In genomic region chr19:5490898-5491708, GRCm38 (mm10) we compare ENCODE assay signal across 8 mouse cellular contexts. TPM values are rescaled to one million over a fixed set of nuclear protein-coding genes. Genes with fewer than 3 reads are reported as not detected.
DNase-seq lines count a peak whose midpoint lies in the region; ATAC-seq and TF ChIP-seq lines count a peak whose summit lies in the region.

No protein-coding gene starts in this region.

- H3K4me3 ChIP-seq in C2C12 (ENCODE audit: insufficient read depth, poor library complexity, severe bottlenecking): peak overlapping the region; percentile 98
- H3K4me3 ChIP-seq in bone marrow, adult 2 months (replicated peaks; ENCODE audit: control insufficient read depth, low read depth, low read length): peak overlapping the region; percentile 91
- H3K4me3 ChIP-seq in forebrain, embryonic 10.5 days: peak overlapping the region; percentile 99
- peak overlapping the region; percentile 96 for H3K4me3 ChIP-seq in heart, embryonic 15.5 days
- peak overlapping the region; percentile 81 to 91 for H3K4me3 ChIP-seq in liver, embryonic 14.5 days (ENCODE audit: insufficient read depth in 1 of 2, low read depth in 2 of 2, low read length in 2 of 2)
- peak overlapping the region; percentile 96 for H3K4me3 ChIP-seq in stomach, embryonic 16.5 days (replicated peaks; ENCODE audit: low read length)

- peaks cover 47% of the 10 kb centered on the region for H3K36me3 ChIP-seq in C2C12 (ENCODE audit: control insufficient read depth, insufficient read depth)
- H3K36me3 ChIP-seq in forebrain, embryonic 10.5 days (replicated peaks): peaks cover 47% of the 10 kb centered on the region
- peaks cover 37% of the 10 kb centered on the region for H3K36me3 ChIP-seq in heart, embryonic 15.5 days
- peaks cover 38% of the 10 kb centered on the region for H3K36me3 ChIP-seq in liver, embryonic 14.5 days (replicated peaks; ENCODE audit: control insufficient read depth, insufficient read depth, low read depth)
- peaks cover 6% of the 10 kb centered on the region; the same call in 1 of the 2 replicates for H3K36me3 ChIP-seq in stomach, embryonic 16.5 days (ENCODE audit: control insufficient read depth, insufficient read depth, low read length)

- H3K9ac ChIP-seq in heart, embryonic 15.5 days: peak overlapping the region; percentile 97
- peak overlapping the region; percentile 86 for H3K9ac ChIP-seq in liver, embryonic 14.5 days (replicated peaks)
- H3K9ac ChIP-seq in stomach, embryonic 16.5 days (ENCODE audit: low read length): peak overlapping the region; percentile 97

- no peak for TF ChIP-seq EP300 in liver, embryonic 14.5 days (IDR thresholded peaks at IDR 0.05; ENCODE audit: low read depth)

- H3K79me2 ChIP-seq in C2C12 (ENCODE audit: control insufficient read depth, insufficient read depth): peaks cover 63% of the 10 kb centered on the region

- peaks cover 39% of the 10 kb centered on the region for H3K79me3 ChIP-seq in C2C12 (ENCODE audit: low read depth)

- peak overlapping the region; percentile 80 for H3ac ChIP-seq in C2C12 (ENCODE audit: control insufficient read depth, insufficient read length, low read depth)

- H3K4me1 ChIP-seq in bone marrow, adult 2 months (ENCODE audit: control insufficient read depth, insufficient read depth, low read length): peaks cover 2% of the 10 kb centered on the region; the same call in 1 of the 2 replicates
- H3K4me1 ChIP-seq in forebrain, embryonic 10.5 days: peaks cover 59% of the 10 kb centered on the region
- H3K4me1 ChIP-seq in heart, embryonic 15.5 days (replicated peaks): peaks cover 45% of the 10 kb centered on the region
- peaks cover 19 to 24% of the 10 kb centered on the region in 2 experiments for H3K4me1 ChIP-seq in liver, embryonic 14.5 days (replicated peaks; ENCODE audit: control insufficient read depth in 2 of 2, insufficient read depth in 2 of 2, low read length in 1 of 2)
- peaks cover 28% of the 10 kb centered on the region for H3K4me1 ChIP-seq in stomach, embryonic 16.5 days (ENCODE audit: control insufficient read depth, insufficient read depth, low read length)

- H3K27me3 ChIP-seq in C2C12 (ENCODE audit: control insufficient read depth, insufficient read depth, insufficient read length): no peaks in the 10 kb centered on the region
- H3K27me3 ChIP-seq in forebrain, embryonic 10.5 days (ENCODE audit: poor library complexity, severe bottlenecking): no peaks in the 10 kb centered on the region
- no peaks in the 10 kb centered on the region for H3K27me3 ChIP-seq in heart, embryonic 15.5 days
- H3K27me3 ChIP-seq in liver, embryonic 14.5 days (ENCODE audit: control insufficient read depth, insufficient read depth, low read length): no peaks in the 10 kb centered on the region
- H3K27me3 ChIP-seq in stomach, embryonic 16.5 days (ENCODE audit: control insufficient read depth, insufficient read depth, low read length): no peaks in the 10 kb centered on the region

- TF ChIP-seq POLR2A in bone marrow, adult 2 months (IDR thresholded peaks at IDR 0.05; ENCODE audit: borderline replicate concordance, control insufficient read depth, low read depth, low read length): peak; percentile 79; the same call in 1 of the 2 replicates

- no peak for TF ChIP-seq CTCF in C2C12 (IDR thresholded peaks at IDR 0.05; ENCODE audit: control insufficient read depth, insufficient read depth, insufficient read length)
- no peak for TF ChIP-seq CTCF in bone marrow, adult 2 months (IDR thresholded peaks at IDR 0.05; ENCODE audit: control insufficient read depth, insufficient read depth, low read length)
- 0 out of 2 replicates have a peak, but pooled peaks have one; percentile 1 for TF ChIP-seq CTCF in liver, embryonic 14.5 days (IDR thresholded peaks at IDR 0.05; ENCODE audit: low read depth)

- ATAC-seq in heart, embryonic 15.5 days (replicated peaks; ENCODE audit: insufficient number of reproducible peaks, insufficient read depth, low FRiP score, low read depth): 0 out of 2 replicates have a peak, but pooled peaks have one; percentile 8
- ATAC-seq in liver, embryonic 14.5 days (ENCODE audit: insufficient read depth): peak; percentile 38
- ATAC-seq in stomach, embryonic 16.5 days (ENCODE audit: insufficient read depth, low FRiP score): peak; percentile 4; the same call in 1 of the 2 replicates

- WGBS in bone marrow, adult 2 months: under 1% methylated on average over 59 of the region's 59 CpGs
- under 1% methylated on average over 59 of the region's 59 CpGs for WGBS in forebrain, embryonic 10.5 days
- WGBS in heart, embryonic 15.5 days: under 1% methylated on average over 59 of the region's 59 CpGs
- WGBS in liver, embryonic 14.5 days (ENCODE audit: insufficient replicate concordance): under 1% methylated on average over 59 of the region's 59 CpGs
- under 1% methylated on average over 59 of the region's 59 CpGs for WGBS in stomach, embryonic 16.5 days

- H3K4me2 ChIP-seq in heart, embryonic 15.5 days: peak overlapping the region; percentile 86
- peak overlapping the region; percentile 99 for H3K4me2 ChIP-seq in liver, embryonic 14.5 days (ENCODE audit: low read depth)
- H3K4me2 ChIP-seq in stomach, embryonic 16.5 days (ENCODE audit: low read depth, low read length): peak overlapping the region; percentile 86

- peak; percentile 82 for DNase-seq in forebrain, embryonic 10.5 days (ENCODE audit: extremely low spot score, low spot score)
- DNase-seq in kidney, postnatal 25 days: peak; percentile 90 to 94
- peak in 2 of 3 experiments; percentile 70 to 78 for DNase-seq in liver, embryonic 14.5 days (ENCODE audit: low read depth in 3 of 3, low spot score in 3 of 3)
- peak; percentile 79 for DNase-seq in neural tube, embryonic 10.5 days (ENCODE audit: extremely low spot score, low spot score)

- H3K27ac ChIP-seq in bone marrow, adult 2 months (ENCODE audit: control insufficient read depth, insufficient read depth, low read depth, low read length, poor library complexity): peak overlapping the region; percentile 97
- peak overlapping the region; percentile 99 for H3K27ac ChIP-seq in forebrain, embryonic 10.5 days
- H3K27ac ChIP-seq in heart, embryonic 15.5 days: peak overlapping the region; percentile 100
- H3K27ac ChIP-seq in liver, embryonic 14.5 days: peak overlapping the region; percentile 91
- H3K27ac ChIP-seq in stomach, embryonic 16.5 days (ENCODE audit: low read length): peak overlapping the region; percentile 100

- no peaks in the 10 kb centered on the region for H3K9me3 ChIP-seq in forebrain, embryonic 10.5 days
- H3K9me3 ChIP-seq in heart, embryonic 15.5 days (replicated peaks): no peaks in the 10 kb centered on the region
- no peaks in the 10 kb centered on the region for H3K9me3 ChIP-seq in liver, embryonic 14.5 days (ENCODE audit: control insufficient read depth, low read length)
- no peaks in the 10 kb centered on the region for H3K9me3 ChIP-seq in stomach, embryonic 16.5 days (replicated peaks; ENCODE audit: control insufficient read depth, low read length)

RNA-seq across cellular contexts. Expression of gene Cfl1, which starts 0.8 kb away (rescaled TPM):
- 2,315 TPM for polyA plus RNA-seq in C2C12 (2012; fragmentation: generic; extraction: Trizol)
- 441 and 478 TPM in 2 replicates for polyA plus RNA-seq in bone marrow, adult 2 months (2011; ENCODE audit: insufficient read depth, insufficient read length, low replicate concordance, missing spikeins)
- polyA plus RNA-seq in forebrain, embryonic 10.5 days (2016; fragmentation: Nextera tagmentation; extraction: Ambion mirVana): 2,991 and 3,010 TPM in 2 replicates
- 1,578 and 1,766 TPM in 2 replicates for polyA plus RNA-seq in heart, embryonic 15.5 days (2015; fragmentation: Nextera tagmentation; extraction: Ambion mirVana)
- 432 and 443 TPM in 2 replicates for polyA plus RNA-seq in liver, embryonic 14.5 days (2012; rRNA removed)
- polyA plus RNA-seq in liver, embryonic 14.5 days (2014; fragmentation: Nextera tagmentation; extraction: Ambion mirVana): 1,304 and 1,332 TPM in 2 replicates
- polyA plus RNA-seq in stomach, embryonic 16.5 days (2015; fragmentation: Nextera tagmentation; extraction: Ambion mirVana): 2,233 and 2,288 TPM in 2 replicates

RNA-seq across cellular contexts. Expression of gene Mus81, which starts 2.9 kb away (rescaled TPM):
- 50.3 TPM for polyA plus RNA-seq in C2C12 (2012; fragmentation: generic; extraction: Trizol)
- polyA plus RNA-seq in bone marrow, adult 2 months (2011; ENCODE audit: insufficient read depth, insufficient read length, low replicate concordance, missing spikeins): 43.1 and 55.9 TPM in 2 replicates
- polyA plus RNA-seq in forebrain, embryonic 10.5 days (2016; fragmentation: Nextera tagmentation; extraction: Ambion mirVana): 40.9 and 42.9 TPM in 2 replicates
- polyA plus RNA-seq in heart, embryonic 15.5 days (2015; fragmentation: Nextera tagmentation; extraction: Ambion mirVana): 33.8 and 48.7 TPM in 2 replicates
- 11.3 and 11.4 TPM in 2 replicates for polyA plus RNA-seq in liver, embryonic 14.5 days (2012; rRNA removed)
- polyA plus RNA-seq in liver, embryonic 14.5 days (2014; fragmentation: Nextera tagmentation; extraction: Ambion mirVana): 13.8 and 15.6 TPM in 2 replicates
- polyA plus RNA-seq in stomach, embryonic 16.5 days (2015; fragmentation: Nextera tagmentation; extraction: Ambion mirVana): 36.5 and 37.6 TPM in 2 replicates

RNA-seq across cellular contexts. Expression of gene 1700020D05Rik, which starts 12.5 kb away (rescaled TPM):
- polyA plus RNA-seq in C2C12 (2012; fragmentation: generic; extraction: Trizol): 0.15 TPM
- polyA plus RNA-seq in bone marrow, adult 2 months (2011; ENCODE audit: insufficient read depth, insufficient read length, low replicate concordance, missing spikeins): 4.0 and 4.8 TPM in 2 replicates
- not detected in 2 replicates for polyA plus RNA-seq in forebrain, embryonic 10.5 days (2016; fragmentation: Nextera tagmentation; extraction: Ambion mirVana)
- 0.14 and 0.16 TPM in 2 replicates for polyA plus RNA-seq in heart, embryonic 15.5 days (2015; fragmentation: Nextera tagmentation; extraction: Ambion mirVana)
- polyA plus RNA-seq in liver, embryonic 14.5 days (2012; rRNA removed): 0.81 TPM in 2 replicates
- not detected in 2 replicates for polyA plus RNA-seq in liver, embryonic 14.5 days (2014; fragmentation: Nextera tagmentation; extraction: Ambion mirVana)
- polyA plus RNA-seq in stomach, embryonic 16.5 days (2015; fragmentation: Nextera tagmentation; extraction: Ambion mirVana): 0.13 TPM in 1 of 2 replicates, not detected in the other

RNA-seq across cellular contexts. Expression of gene Efemp2, which starts 17.3 kb away (rescaled TPM):
- 177 TPM for polyA plus RNA-seq in C2C12 (2012; fragmentation: generic; extraction: Trizol)
- 229 and 236 TPM in 2 replicates for polyA plus RNA-seq in bone marrow, adult 2 months (2011; ENCODE audit: insufficient read depth, insufficient read length, low replicate concordance, missing spikeins)
- 46.9 and 50.9 TPM in 2 replicates for polyA plus RNA-seq in forebrain, embryonic 10.5 days (2016; fragmentation: Nextera tagmentation; extraction: Ambion mirVana)
- polyA plus RNA-seq in heart, embryonic 15.5 days (2015; fragmentation: Nextera tagmentation; extraction: Ambion mirVana): 65.6 and 95.4 TPM in 2 replicates
- 11.4 and 17.5 TPM in 2 replicates for polyA plus RNA-seq in liver, embryonic 14.5 days (2012; rRNA removed)
- polyA plus RNA-seq in liver, embryonic 14.5 days (2014; fragmentation: Nextera tagmentation; extraction: Ambion mirVana): 11.4 and 11.6 TPM in 2 replicates
- 156 and 167 TPM in 2 replicates for polyA plus RNA-seq in stomach, embryonic 16.5 days (2015; fragmentation: Nextera tagmentation; extraction: Ambion mirVana)

RNA-seq across cellular contexts. Expression of gene Snx32, which starts 19.2 kb away (rescaled TPM):
- polyA plus RNA-seq in C2C12 (2012; fragmentation: generic; extraction: Trizol): 1.1 TPM
- 15.6 and 32.5 TPM in 2 replicates for polyA plus RNA-seq in bone marrow, adult 2 months (2011; ENCODE audit: insufficient read depth, insufficient read length, low replicate concordance, missing spikeins)
- 7.0 and 7.9 TPM in 2 replicates for polyA plus RNA-seq in forebrain, embryonic 10.5 days (2016; fragmentation: Nextera tagmentation; extraction: Ambion mirVana)
- 15.8 and 17.6 TPM in 2 replicates for polyA plus RNA-seq in heart, embryonic 15.5 days (2015; fragmentation: Nextera tagmentation; extraction: Ambion mirVana)
- polyA plus RNA-seq in liver, embryonic 14.5 days (2012; rRNA removed): 9.0 and 9.3 TPM in 2 replicates
- 4.7 and 5.5 TPM in 2 replicates for polyA plus RNA-seq in liver, embryonic 14.5 days (2014; fragmentation: Nextera tagmentation; extraction: Ambion mirVana)
- 9.5 and 10.8 TPM in 2 replicates for polyA plus RNA-seq in stomach, embryonic 16.5 days (2015; fragmentation: Nextera tagmentation; extraction: Ambion mirVana)

Comparison
In these comparisons a context has a peak if more than half of its experiments do, and no peak if none do; other contexts are left out.
1. Peak in every context shown above with its lines: DNase-seq, ATAC-seq, H3K4me3 ChIP-seq and H3K27ac ChIP-seq.